Mouse (Mus musculus) layer of hippocampus, postnatal 14 days (tissue): ENCODE data around the gene Eef1e1. TPM values are rescaled to one million over a fixed set of nuclear protein-coding genes. Genes with fewer than 3 reads are reported as not detected.

Experiments used
- total RNA-seq, 2 experiments: library from RNA; stranded (reverse); gene quantifications; 2 replicates each; pipeline ENCODE4 v1.2.3; 2021

The Eef1e1 gene
- total RNA-seq, 2 experiments from 2014 or later: 31.5 to 32.0 TPM

Other genes with a start within 250 kb of the Eef1e1 start
- 10 to 100 TPM; 43.3 to 43.8 TPM for gene Txndc5, start 130.2 kb downstream of the Eef1e1 start, total RNA-seq
- 1 to 10 TPM; 6.0 to 9.1 TPM for gene Bloc1s5, start 23.9 kb downstream of the Eef1e1 start, total RNA-seq